Mouse (Mus musculus) myocyte (in vitro differentiated cells): ENCODE results near the gene Cenpq. TPM values are rescaled to one million over a fixed set of nuclear protein-coding genes. Genes with fewer than 3 reads are reported as not detected.
A peak's percentile ranks its signal among the peaks of the same experiment; 100 is the strongest.

Experiments
- H3K27me3 ChIP-seq: one replicate; pipeline ENCODE4 v1.6.1; 2011; ENCODE audit not compliant: control insufficient read depth, insufficient read depth, insufficient read length
- H3K36me3 ChIP-seq: one replicate; pipeline ENCODE4 v1.6.1; 2011; ENCODE audit not compliant: control insufficient read depth, insufficient read depth
- H3K4me2 ChIP-seq: one replicate; pipeline ENCODE4 v1.6.1; 2011; ENCODE audit warnings: low read depth, control low read depth
- H3K4me3 ChIP-seq: one replicate; pipeline ENCODE4 v1.5.1; 2011; ENCODE audit warnings: mild to moderate bottlenecking, control low read depth, moderate library complexity
- H3K79me2 ChIP-seq: one replicate; pipeline ENCODE4 v1.6.1; 2011; ENCODE audit not compliant: control insufficient read depth, insufficient read depth
- H3ac ChIP-seq: one replicate; pipeline ENCODE4 v1.6.1; 2011; ENCODE audit not compliant: control insufficient read depth, insufficient read length
- REST ChIP-seq: IDR thresholded peaks from one replicate; pipeline ENCODE4 v1.6.1; 2011; ENCODE audit warnings: mild to moderate bottlenecking, control low read depth, moderate library complexity; ENCODE audit not compliant: insufficient read depth, insufficient read length
- polyA plus RNA-seq: library from polyadenylated mRNA; unstranded; fragments of >200 nt; fragmentation: generic; extraction: Trizol; gene quantifications from one replicate; pipeline ENCODE4 v1.2.1, GENCODE M21; 2012; ENCODE audit warnings: missing spikeins

Gene Cenpq
- polyA plus RNA-seq, 1 experiment: 4.9 TPM

GRCm38 (mm10) chr17:40873582-40874011 lies 61.2 kb downstream of the Cenpq start:
- Histone ChIP-seq H3K4me2 (peak overlapping the region; percentile 24), H3K79me2 (peaks cover 4% of the 10 kb centered on the region), H3K27me3 (no peaks in the 10 kb centered on the region), H3K4me3 (no peak overlapping the region), H3ac (no peak overlapping the region), H3K36me3 (no peaks in the 10 kb centered on the region)
- no peak for TF ChIP-seq REST

Other genes starting within 250 kb of the Cenpq start
- not detected for gene Esp1, start 207.9 kb downstream of the Cenpq start, polyA plus RNA-seq
- not detected for gene Crisp2, start 128.0 kb downstream of the Cenpq start, polyA plus RNA-seq
- gene Rhag, start 123.9 kb downstream of the Cenpq start, polyA plus RNA-seq: not detected
- gene 9130008F23Rik, start 54.5 kb downstream of the Cenpq start, polyA plus RNA-seq: 1.2 TPM
- not detected for gene Glyatl3, start 20.7 kb downstream of the Cenpq start, polyA plus RNA-seq
- 9.3 TPM for gene Mut, start 362 bp downstream of the Cenpq start, polyA plus RNA-seq